ENCODE assay signal across 9 mouse cellular contexts in the genomic region with DNA sequence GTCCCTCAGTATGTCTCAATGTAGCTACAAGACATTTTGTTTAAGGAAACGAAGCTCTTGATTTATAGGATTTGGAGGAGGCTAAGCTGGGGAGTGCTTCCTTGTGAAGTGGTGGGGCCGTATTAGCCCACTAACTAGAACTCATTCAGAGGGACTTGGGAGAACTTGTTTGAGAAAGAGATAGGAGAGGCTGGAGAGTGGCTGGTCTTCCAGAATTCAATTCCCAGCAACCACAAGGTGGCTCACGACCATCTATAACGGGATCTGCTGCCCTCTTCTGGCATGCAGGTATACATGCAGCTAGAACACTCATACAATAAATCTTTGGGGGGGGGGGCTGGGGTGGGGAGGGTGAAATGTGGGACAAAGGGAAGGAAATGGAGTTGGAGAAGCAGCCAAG.
A peak's percentile ranks its signal among the peaks of the same experiment; 100 is the strongest.
DNase-seq lines count a peak whose midpoint lies in the region; ATAC-seq and TF ChIP-seq lines count a peak whose summit lies in the region.
"Had no signal": no experiment of that assay in that cellular context is flagged by ENCODE, and none has a peak within 500 bp of the region (broad histone marks: within the 10 kb centered on the region; RNA-seq: fewer than 3 reads in every experiment).

No protein-coding gene starts in this region.

- H3K27ac ChIP-seq in midbrain, embryonic 14.5 days (replicated peaks; ENCODE audit: low read depth, low read length): no peak overlapping the region
- H3K27ac ChIP-seq in midbrain, embryonic 13.5 days: no peak overlapping the region
- H3K27ac ChIP-seq in intestine, postnatal 0 days (ENCODE audit: low read depth, low read length): no peak overlapping the region
- H3K27ac ChIP-seq: limb, embryonic 15.5 days had no signal

- no peak overlapping the region for H3K4me2 ChIP-seq in midbrain, embryonic 14.5 days (ENCODE audit: low read length)
- no peak overlapping the region for H3K4me2 ChIP-seq in midbrain, embryonic 13.5 days (replicated peaks)
- H3K4me2 ChIP-seq in intestine, postnatal 0 days (replicated peaks; ENCODE audit: low read depth): no peak overlapping the region
- H3K4me2 ChIP-seq: limb, embryonic 15.5 days had no signal

- no peak for ATAC-seq in midbrain, embryonic 14.5 days (ENCODE audit: low FRiP score, low TSS enrichment)
- no peak for ATAC-seq in midbrain, embryonic 13.5 days
- ATAC-seq in intestine, postnatal 0 days: no peak
- ATAC-seq in activated CD4-positive, CD25-positive, alpha-beta regulatory T cell, adult 4 months: no peak

- DNase-seq in midbrain, embryonic 14.5 days: peak; percentile 64
- peak; percentile 61 for DNase-seq in R1 (ENCODE audit: low read depth, low spot score)
- peak; percentile 74 for DNase-seq in embryo, embryonic 10.5 days (ENCODE audit: low spot score)
- DNase-seq in lung, postnatal 10 days: peak; percentile 76

- H3K9ac ChIP-seq in midbrain, embryonic 14.5 days (replicated peaks; ENCODE audit: low read length): no peak overlapping the region
- no peak overlapping the region for H3K9ac ChIP-seq in midbrain, embryonic 13.5 days (replicated peaks)
- H3K9ac ChIP-seq in intestine, postnatal 0 days (ENCODE audit: low read depth, low read length): no peak overlapping the region
- H3K9ac ChIP-seq: limb, embryonic 15.5 days had no signal

- H3K4me1 ChIP-seq in midbrain, embryonic 14.5 days (ENCODE audit: control insufficient read depth, insufficient read depth, low read length): peaks cover 11% of the 10 kb centered on the region; the same call in 1 of the 2 replicates
- H3K4me1 ChIP-seq in midbrain, embryonic 13.5 days (replicated peaks): peaks cover 21% of the 10 kb centered on the region
- H3K4me1 ChIP-seq in intestine, postnatal 0 days (replicated peaks; ENCODE audit: control insufficient read depth, insufficient read depth, low read length): no peaks in the 10 kb centered on the region

- TF ChIP-seq CTCF in intestine, postnatal 0 days (IDR thresholded peaks at IDR 0.05; ENCODE audit: low read depth): peak; percentile 82

- H3K9me3 ChIP-seq in midbrain, embryonic 14.5 days (ENCODE audit: control insufficient read depth, low read length): no peaks in the 10 kb centered on the region
- no peaks in the 10 kb centered on the region for H3K9me3 ChIP-seq in midbrain, embryonic 13.5 days
- no peaks in the 10 kb centered on the region for H3K9me3 ChIP-seq in intestine, postnatal 0 days (ENCODE audit: control insufficient read depth)
- H3K9me3 ChIP-seq: limb, embryonic 15.5 days had no signal

- H3K36me3 ChIP-seq in midbrain, embryonic 14.5 days (ENCODE audit: control insufficient read depth, insufficient read depth, low read length): no peaks in the 10 kb centered on the region
- H3K36me3 ChIP-seq in midbrain, embryonic 13.5 days: no peaks in the 10 kb centered on the region
- no peaks in the 10 kb centered on the region for H3K36me3 ChIP-seq in intestine, postnatal 0 days (ENCODE audit: control insufficient read depth, insufficient read depth)
- H3K36me3 ChIP-seq: limb, embryonic 15.5 days had no signal

- 28% methylated on average over 4 of the region's 4 CpGs for WGBS in midbrain, embryonic 14.5 days
- 27% methylated on average over 4 of the region's 4 CpGs for WGBS in midbrain, embryonic 13.5 days
- 11% methylated on average over 4 of the region's 4 CpGs for WGBS in intestine, postnatal 0 days

- H3K27me3 ChIP-seq in midbrain, embryonic 14.5 days (ENCODE audit: control insufficient read depth, insufficient read depth, low read length): no peaks in the 10 kb centered on the region
- H3K27me3 ChIP-seq in midbrain, embryonic 13.5 days: no peaks in the 10 kb centered on the region
- H3K27me3 ChIP-seq in intestine, postnatal 0 days (replicated peaks; ENCODE audit: control insufficient read depth, insufficient read depth, low read length): no peaks in the 10 kb centered on the region
- H3K27me3 ChIP-seq: limb, embryonic 15.5 days had no signal

- H3K4me3 ChIP-seq in midbrain, embryonic 14.5 days (replicated peaks; ENCODE audit: low read depth, low read length): no peak overlapping the region
- H3K4me3 ChIP-seq in midbrain, embryonic 13.5 days (replicated peaks): no peak overlapping the region
- no peak overlapping the region for H3K4me3 ChIP-seq in intestine, postnatal 0 days (ENCODE audit: low read depth, low read length)
- H3K4me3 ChIP-seq: erythroblast, embryonic 14.5 days; limb, embryonic 15.5 days had no signal
